Mouse (Mus musculus) liver, embryonic 14.5 days (tissue): ENCODE data around the gene Kif18a.

ENCODE experiments used
- CTCF ChIP-seq: IDR thresholded peaks from 2 replicates; pipeline ENCODE4 v1.5.1; 2016; ENCODE audit warnings: antibody characterized with exemption, low read depth, control low read depth
- EP300 ChIP-seq: IDR thresholded peaks from 2 replicates; pipeline ENCODE4 v1.6.1; 2016; ENCODE audit warnings: antibody characterized with exemption, low read depth

DNA sequence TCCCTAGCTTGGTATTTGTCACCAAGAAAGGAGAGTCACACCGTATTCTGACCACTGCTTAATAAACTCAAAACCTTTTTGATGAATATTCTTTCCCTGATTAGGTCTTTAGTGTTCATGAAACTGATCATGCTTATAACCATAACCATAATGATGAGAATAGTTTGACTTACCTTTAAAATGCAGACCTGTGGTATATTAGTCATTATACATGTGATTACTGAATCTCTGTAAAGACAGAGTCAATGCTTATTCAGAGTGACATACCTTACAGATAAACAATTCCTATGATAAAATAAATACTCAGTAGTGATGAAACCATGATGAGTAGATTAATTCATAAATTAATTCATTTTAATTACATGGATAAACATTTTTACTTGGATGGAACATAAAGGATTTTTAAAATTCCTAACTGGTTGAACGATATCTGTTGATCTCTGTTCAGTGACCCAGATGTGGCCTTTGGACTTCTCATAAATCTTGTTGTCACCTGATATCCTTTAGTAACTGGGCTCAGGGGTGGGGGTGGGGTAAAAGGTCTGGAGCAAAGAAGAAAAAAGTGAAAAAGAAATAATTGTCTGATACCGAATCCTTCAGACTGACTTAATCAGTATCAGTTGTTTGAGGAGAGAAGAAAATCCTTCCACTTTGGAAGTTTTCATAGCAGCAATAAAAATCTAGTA is 78.1 kb downstream of the Kif18a start:
- TF ChIP-seq CTCF (no peak), EP300 (no peak)
